Mouse (Mus musculus) kidney, postnatal 10 days (tissue): ENCODE data around the gene Tmem151b.

Experiments
- DNase-seq: peaks from one replicate; pipeline ENCODE4 v3.0.0; 2021; ENCODE audit warnings: mixed read lengths

Gene Tmem151b

DNA sequence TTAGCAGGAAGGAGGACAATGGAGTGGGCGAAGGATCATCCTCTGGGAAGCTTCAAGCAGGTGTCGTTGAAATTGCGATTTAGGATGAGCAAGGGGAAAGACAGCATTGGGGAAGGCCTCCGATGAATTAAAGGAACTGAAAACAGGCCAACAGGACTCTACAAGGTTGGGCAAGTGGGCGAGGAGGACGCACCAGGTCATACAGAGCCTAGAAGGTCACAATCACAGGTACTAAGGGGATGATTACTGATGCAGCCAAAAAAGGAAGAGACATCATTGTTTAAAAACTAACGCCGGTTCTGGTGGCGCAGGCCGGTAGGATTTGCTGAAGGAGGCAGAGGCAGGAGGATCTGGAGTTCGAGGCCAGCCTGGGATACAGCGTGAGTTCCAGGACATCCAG lies 13.7 kb upstream of the Tmem151b start:
- DNase-seq: no peak

DNA sequence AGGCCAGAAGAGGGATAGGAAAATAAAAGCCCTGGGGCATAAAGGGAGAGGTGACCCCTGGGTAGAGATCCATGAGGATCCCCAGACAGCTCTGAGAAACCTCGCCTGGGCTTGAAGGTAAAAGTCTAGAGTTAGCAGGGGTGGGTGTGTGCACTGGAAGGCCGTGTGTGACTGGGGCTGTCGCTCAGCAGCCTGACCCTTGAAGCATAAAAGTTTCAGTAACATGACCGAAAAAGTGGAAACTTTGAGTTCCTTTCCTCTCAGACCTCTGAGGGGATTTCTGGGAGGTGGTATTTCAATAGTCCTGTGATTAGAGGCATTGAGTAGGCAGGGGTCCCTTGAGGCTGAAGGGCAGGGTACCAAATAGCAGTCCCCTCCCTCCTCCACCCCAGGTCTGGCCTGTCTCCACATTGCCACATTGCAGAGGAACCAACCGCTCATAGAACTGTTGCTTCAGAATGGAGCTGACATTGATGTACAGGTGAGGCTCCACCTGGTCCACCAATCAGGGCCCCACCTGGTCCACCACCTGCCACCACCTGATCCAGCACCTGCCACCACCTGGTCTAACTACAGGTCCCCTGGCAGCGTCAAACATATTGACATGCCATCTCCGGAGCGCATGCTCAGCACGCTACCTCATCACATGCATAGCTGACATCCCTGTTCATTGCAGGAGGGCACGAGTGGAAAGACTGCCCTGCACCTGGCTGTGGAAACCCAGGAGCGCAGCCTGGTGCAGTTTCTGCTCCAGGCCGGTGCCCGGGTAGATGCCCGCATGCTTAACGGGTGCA lies 10.5 kb upstream of the Tmem151b start:
- DNase-seq: no peak

DNA sequence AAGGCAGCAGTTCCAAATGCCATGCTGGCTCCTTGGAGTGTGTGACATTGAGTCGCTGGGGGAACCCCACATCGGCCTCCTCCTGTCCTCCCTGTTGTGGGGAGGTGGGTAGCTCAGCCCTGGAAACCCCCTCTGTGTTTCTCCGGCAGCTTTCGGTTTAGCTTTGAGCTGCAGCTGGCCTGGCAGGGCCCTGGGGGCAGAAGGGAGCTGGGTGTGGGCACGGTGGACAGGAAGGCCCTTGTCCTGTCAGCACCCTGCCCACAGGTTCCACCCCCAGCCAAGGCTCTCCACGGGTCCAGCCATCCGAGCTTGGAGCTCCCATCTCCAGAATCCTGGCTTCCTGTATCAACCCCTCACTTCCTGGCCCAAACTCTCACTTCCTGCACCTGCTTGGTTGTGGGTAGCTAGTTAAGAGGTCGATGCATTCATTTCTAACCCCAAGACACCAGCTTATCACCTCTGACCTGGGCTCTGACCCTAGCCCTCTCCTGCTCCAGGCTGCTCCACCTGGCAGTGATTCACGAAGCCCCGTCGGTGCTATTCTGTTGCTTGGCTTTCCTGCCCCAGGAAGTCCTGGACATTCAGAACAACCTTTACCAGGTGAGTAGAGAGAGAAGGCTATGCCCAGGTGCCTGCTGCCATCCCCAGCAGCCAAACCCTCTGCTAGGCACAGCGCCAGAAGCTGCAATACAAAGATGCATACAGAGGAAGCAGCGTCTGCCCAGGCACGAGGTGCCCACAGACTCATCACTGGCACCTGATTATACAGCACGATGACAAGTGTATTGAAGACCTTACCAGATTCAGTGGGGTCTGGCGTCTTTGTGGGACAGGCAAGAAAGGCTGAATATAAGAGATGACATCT lies 8.8 kb upstream of the Tmem151b start:
- DNase-seq: no peak

DNA sequence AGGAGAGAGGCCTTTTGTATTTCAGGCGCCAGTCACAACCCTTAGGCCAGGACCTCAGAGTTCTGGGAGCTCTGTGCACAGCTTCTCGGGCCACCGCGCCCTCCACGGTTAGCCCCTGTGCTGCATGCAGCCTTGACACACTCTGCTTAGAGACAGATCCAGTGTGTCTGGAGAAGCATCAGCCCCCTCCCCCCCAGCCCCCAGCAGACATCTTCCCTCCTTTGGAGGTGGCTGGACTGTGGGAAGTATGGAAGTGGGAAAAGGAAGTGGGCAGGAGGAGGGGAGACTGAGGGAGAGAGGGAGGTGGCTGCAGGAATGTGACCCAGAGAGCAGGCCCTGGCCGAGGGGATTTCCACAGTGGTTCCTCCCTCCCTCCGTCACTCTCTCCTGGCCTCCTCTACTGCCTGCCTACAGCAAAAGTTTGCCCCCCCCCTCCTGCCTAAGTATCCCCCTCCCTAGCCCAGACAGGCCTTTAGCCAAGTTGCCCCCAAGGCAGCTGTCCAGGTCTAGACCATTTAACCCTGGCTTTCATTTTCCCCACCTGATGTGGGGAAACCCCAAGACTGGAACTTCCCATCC lies 7.9 kb upstream of the Tmem151b start:
- DNase-seq: no peak

DNA sequence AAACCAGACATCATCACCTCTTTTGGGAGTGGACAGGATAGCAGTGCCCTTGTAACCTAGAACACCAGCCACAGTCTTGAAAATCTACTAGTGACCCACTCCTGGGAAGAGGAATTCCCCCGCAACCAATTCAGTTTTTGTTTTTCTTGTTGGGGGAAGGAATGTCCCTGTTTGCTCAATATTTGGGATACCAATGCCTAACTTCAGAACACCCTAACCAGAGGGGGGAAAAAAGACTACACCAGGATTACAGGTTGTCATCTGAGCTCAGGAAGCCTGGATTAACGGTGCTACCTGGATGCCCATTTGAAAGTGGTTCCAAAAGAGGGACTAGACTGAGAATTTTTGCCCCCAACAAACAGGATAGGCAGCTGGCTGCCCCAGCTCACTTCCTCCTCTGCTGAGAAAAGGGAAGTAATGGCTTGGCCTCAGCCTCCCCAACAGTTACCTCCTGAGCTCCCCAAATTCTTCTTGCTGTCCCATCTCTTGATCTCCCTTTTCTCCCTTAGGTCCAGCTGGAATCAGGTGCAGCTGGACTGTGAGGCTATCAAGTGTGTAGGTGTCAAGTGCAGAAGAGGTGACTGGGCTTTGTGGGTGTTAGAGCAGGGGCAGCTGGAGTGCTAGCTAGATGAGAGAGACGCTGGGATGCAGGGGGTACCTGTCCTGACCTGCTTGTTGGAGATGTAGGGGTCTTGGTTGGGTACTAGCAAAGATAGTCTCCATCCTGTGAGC lies 7.2 kb upstream of the Tmem151b start:
- DNase-seq: no peak

DNA sequence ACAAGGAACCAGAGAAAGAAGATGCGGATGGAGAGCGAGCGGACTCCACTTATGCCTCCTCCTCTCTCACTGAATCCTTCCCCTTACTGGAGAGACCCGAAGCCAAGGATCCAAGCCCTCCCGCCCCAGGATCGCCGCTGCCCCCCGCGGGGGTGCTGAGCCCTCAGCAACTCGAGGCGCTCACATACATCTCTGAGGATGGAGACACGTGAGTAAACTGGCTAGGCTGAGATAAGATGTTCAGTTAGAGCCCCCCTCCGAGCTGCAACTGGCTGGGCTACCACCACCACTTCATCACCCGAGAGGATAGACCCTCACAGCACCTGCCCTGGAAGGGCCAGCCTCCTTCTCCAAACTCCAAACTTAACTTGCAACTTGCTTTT lies 6.6 kb upstream of the Tmem151b start:
- DNase-seq: no peak

DNA sequence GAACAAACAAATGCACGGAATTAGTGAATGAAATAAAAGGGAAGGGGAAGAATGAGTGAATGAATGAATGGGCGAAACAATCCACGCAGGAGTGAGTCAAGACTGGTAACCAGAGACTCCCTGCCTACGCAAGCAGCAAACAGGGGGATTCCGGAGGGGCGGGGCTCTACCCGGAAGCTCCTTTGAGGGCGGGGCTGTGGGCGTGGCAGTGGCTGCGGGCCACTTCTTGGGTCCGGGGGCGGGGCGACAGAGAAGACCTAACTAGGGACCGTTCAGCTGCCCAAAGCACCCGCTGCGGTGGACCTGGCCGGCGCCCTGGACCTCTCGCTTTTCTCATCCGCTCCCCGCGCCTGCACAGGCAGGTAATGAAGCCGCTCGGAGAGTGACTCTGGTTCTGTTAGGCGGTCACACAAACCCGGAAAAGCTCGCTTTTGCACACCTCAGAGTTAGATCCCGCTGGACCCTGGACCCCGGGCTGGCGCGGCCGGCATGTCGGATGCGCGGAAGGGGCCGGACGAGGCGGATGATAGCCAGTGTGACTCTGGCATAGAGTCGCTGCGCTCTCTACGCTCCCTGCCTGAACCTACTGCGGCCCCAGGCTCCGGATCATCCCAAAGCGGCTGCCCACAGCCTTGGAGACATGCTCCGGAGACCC lies 6.1 kb upstream of the Tmem151b start, which contains the start of gene Nfkbie:
Gene Nfkbie (plus strand): TSS at position 252 of the 655 bp plus-strand sequence.
- peak; percentile 99 for DNase-seq

DNA sequence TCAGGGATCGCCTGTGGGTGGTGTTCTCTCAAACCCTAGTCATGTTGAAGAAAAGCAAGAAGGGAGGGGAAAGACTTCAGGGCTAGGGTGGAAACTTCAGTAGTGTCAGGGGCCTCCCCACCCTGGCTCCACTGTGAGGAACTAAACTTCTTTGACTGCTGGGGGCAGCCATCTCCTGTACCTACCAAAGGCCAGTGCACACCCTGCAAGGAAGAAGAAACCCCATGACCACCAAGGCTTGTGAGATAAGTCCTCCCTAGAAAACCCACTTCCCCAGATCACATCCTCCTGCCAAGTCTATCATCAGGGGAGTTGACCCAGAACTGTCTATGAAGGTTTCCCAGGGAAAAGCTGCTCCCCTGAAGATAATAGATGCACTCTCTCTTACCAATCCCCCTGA lies 4.9 kb upstream of the Tmem151b start:
- no peak for DNase-seq

DNA sequence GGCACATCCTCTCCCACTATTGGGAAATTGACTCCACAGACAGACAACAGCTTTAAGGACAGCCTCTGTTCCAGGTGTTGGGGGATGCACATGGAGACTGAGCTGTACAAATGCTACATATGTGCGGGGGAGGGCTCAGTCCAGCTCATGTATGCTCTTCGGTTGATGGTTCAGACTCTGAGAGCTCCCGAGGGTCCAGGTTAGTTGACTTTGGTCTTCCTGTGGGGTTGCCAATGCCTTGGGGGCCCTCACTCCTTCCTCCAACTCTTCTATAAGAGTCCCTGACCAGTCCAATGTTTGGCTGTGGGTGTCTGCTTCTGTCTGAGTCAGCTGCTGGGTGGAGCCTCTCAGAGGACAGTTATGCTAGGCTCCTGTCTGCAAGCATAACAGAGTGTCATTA lies 3.6 kb upstream of the Tmem151b start:
- DNase-seq: no peak

DNA sequence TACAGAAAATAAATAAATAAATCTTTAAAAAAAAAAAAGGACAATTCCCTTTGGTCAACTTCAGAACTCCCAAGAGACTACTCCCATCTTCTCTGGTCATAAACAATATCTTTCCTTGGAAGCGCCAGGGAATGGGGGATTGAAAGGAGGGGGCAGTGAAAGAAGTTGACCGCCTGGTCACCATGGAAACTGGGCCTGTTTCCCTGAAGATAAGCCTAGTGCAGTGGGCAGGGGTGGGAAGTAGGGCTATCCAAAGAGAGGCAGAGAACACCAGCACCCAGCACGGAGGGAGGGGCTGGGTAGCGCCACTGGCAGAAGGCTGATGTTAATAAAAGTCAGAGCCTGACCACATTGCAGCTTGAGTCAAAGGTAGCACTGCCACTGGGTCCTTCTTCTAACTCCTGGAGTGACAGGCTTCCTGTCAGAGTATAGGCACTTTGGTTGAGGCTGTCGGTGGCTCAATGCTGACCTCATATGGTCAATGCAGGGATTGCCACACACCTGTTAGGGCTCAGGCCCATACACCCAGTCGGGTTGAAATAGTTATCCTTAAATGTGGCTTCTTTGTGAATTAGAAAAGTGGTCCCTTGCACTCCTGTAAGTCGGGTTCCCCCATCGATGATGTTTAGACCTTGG lies 2.5 kb upstream of the Tmem151b start:
- DNase-seq: peak; percentile 85

- DNase-seq: no peak
These were observed 1.8 kb upstream of the Tmem151b start for GRCm38 (mm10) chr17:45551249-45551796.

- DNase-seq: no peak
These were observed 776 bp upstream of the Tmem151b start for GRCm38 (mm10) chr17:45550253-45550652.

- no peak for DNase-seq
These were observed 650 bp downstream of the Tmem151b start for GRCm38 (mm10) chr17:45548541-45549512.

GRCm38 (mm10) chr17:45547461-45548190 lies 1.9 kb downstream of the Tmem151b start:
- DNase-seq: no peak

DNA sequence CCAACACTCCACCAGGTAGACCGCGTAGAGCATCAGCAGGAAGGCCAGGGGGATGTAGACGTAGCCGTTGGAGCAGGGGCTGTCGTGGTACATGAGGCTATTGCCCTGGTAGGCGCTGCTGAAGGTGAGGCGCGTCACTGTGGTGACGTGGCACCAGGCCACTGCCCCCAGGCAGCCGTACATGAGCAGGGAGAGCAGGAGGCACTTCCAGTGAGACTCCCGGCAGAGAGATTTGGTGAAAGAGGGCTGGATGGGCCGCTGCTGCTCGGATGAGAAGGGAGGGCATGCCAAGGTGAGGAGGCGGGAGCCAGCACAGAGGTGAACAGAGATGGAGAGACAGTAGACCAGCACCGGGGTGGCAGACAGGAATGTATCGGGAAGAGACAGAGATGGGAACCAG lies 2.5 kb downstream of the Tmem151b start:
- no peak for DNase-seq

- no peak for DNase-seq
These were observed 4.1 kb downstream of the Tmem151b start for GRCm38 (mm10) chr17:45545278-45545961.

- no peak for DNase-seq
These were observed 4.6 kb downstream of the Tmem151b start for GRCm38 (mm10) chr17:45544873-45545277.

- no peak for DNase-seq
These were observed 5.2 kb downstream of the Tmem151b start for GRCm38 (mm10) chr17:45544001-45544872.
